Mouse (Mus musculus): ENCODE results near the gene Nol4l.

GRCm38 (mm10) chr2:153561564-153561963, 31.8 kb upstream of the Nol4l start:
- TF ChIP-seq CTCF (IDR thresholded peaks at IDR 0.05; ENCODE audit: low read depth, low read length) (no peak), GATA2 (IDR thresholded peaks at IDR 0.05; ENCODE audit: borderline replicate concordance, low read depth, low read length) (no peak), POLR2AphosphoS5 (IDR thresholded peaks at IDR 0.05; ENCODE audit: insufficient replicate concordance, low read depth, low read length) (no peak)

Data from G1E (cell line).